Mouse (Mus musculus): ENCODE measurements around the gene Nyx. TPM values are rescaled to one million over a fixed set of nuclear protein-coding genes. Genes with fewer than 3 reads are reported as not detected.
A peak's percentile ranks its signal among the peaks of the same experiment; 100 is the strongest.
"Not testable (repeated sequence)": the region's sequence is repeated elsewhere in the genome, so short reads cannot be mapped to it uniquely, and the experiment has no call there.

Nyx gene
- 0.06 and 0.10 TPM in 2 replicates for polyA plus RNA-seq (2015; fragmentation: Nextera tagmentation; extraction: Ambion mirVana)

- Histone ChIP-seq H3K9me3 (no peaks in the 10 kb centered on the region), H3K4me1 (no peaks in the 10 kb centered on the region), H3K4me3 (no peak within 1 kb of the TSS), H3K27me3 (peaks cover 19% of the 10 kb centered on the region), H3K27ac (no peak within 1 kb of the TSS), H3K9ac (no peak within 1 kb of the TSS), H3K4me2 (replicated peaks) (no peak within 1 kb of the TSS), H3K36me3 (no peaks in the 10 kb centered on the region)
- ATAC-seq (ENCODE audit: low FRiP score, low read depth) = no peak
- WGBS = 89% methylated on average over 3 of the region's 3 CpGs
Measured at GRCm38 (mm10) chrX:13465810-13466209, at the start of gene Nyx. Gene Nyx, plus strand, starts transcription at chrX:13466110.

DNA sequence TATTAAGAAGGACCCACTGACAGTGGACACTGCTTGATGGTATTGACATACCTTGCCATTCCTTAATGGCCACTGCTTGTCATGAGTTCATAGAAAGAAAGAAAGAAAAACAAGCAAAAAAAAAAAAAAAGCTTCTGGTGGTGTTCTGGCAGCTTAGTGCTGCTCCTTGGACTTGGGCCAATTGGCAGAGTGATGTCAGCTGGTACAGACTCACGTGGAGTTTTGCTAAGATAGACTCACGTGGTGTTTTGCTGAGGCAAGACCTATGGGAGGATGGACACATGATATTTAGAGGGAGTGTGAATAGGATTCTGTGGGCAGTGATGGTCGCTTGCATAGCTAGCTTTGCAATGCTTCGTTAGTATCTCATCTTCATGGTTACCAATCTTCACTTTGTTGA is 43.9 kb upstream of the Nyx start:
- H3K4me3 ChIP-seq = no peak overlapping the region
- H3K4me2 ChIP-seq (replicated peaks) = no peak overlapping the region
- H3K36me3 ChIP-seq = no peaks in the 10 kb centered on the region
- peaks cover 23% of the 10 kb centered on the region for H3K27me3 ChIP-seq
- 0 out of 2 replicates have a peak, but pooled peaks cover 3% of the 10 kb centered on the region for H3K9me3 ChIP-seq
- ATAC-seq (ENCODE audit: low FRiP score, low read depth) = no peak
- H3K9ac ChIP-seq = no peak overlapping the region
- WGBS = 53% methylated on average over 4 of the region's 4 CpGs
- no peak overlapping the region for H3K27ac ChIP-seq
- H3K4me1 ChIP-seq = no peaks in the 10 kb centered on the region

DNA sequence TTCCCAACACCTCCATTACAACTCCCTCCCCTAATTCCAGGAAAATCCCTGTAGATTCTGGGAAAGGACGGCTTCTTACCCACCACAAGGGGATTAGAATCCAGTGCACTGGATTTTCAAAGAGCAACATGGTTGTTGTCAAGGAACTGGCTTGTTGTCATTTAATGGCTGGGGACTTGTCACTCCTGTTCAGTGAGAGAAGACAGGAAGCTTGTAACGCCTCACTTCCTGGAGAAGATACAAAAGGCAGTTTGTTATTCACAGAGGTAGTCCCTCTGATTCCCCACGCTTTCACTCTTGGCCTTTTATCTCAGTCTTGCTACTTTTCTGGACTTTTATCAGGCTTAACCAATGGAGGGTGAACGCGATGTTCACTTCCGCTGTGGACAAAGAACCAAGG is 34.5 kb upstream of the Nyx start:
- no peak overlapping the region for H3K4me3 ChIP-seq
- no peaks in the 10 kb centered on the region for H3K9me3 ChIP-seq
- H3K4me2 ChIP-seq (replicated peaks) = no peak overlapping the region
- peaks cover 14% of the 10 kb centered on the region for H3K27me3 ChIP-seq
- H3K36me3 ChIP-seq = no peaks in the 10 kb centered on the region
- H3K27ac ChIP-seq = no peak overlapping the region
- H3K9ac ChIP-seq = no peak overlapping the region
- WGBS = 70% methylated on average over 6 of the region's 6 CpGs
- no peaks in the 10 kb centered on the region for H3K4me1 ChIP-seq
- ATAC-seq (ENCODE audit: low FRiP score, low read depth) = no peak

DNA sequence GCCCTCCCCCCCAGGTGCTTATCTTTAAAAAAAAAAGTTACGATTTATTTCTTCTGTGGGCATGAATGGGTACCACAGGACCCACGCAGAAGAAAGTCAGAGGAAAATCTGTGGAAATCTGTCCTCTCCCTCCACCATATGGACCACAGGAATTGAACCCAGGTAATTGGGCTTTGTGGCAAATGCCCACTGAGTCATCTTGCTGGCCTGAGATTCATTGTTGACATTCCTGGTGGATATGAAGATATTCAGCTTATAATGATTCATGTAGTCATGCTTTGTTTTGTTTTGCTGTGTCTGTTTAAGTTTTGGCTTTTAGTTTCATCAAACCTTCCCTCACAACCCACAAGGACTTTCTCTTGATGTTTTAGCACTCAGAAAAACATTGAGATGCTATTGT is 29.9 kb upstream of the Nyx start:
- 90% methylated on average over 2 of the region's 2 CpGs for WGBS

GRCm38 (mm10) chrX:13456544-13456943 is 9.4 kb upstream of the Nyx start:
- H3K4me3 ChIP-seq; ATAC-seq (ENCODE audit: low FRiP score, low read depth); H3K9me3 ChIP-seq; H3K4me2 ChIP-seq (replicated peaks); H3K36me3 ChIP-seq; H3K9ac ChIP-seq; H3K4me1 ChIP-seq; H3K27ac ChIP-seq: not testable (repeated sequence)
- 87% methylated on average over 9 of the region's 9 CpGs for WGBS
- H3K27me3 ChIP-seq = peaks cover 22% of the 10 kb centered on the region

More for the DNA sequence above, 29.9 kb upstream of the Nyx start:
- not testable (repeated sequence) for ATAC-seq (ENCODE audit: low FRiP score, low read depth); H3K9me3 ChIP-seq; H3K4me1 ChIP-seq; H3K4me2 ChIP-seq (replicated peaks); H3K27ac ChIP-seq; H3K4me3 ChIP-seq; H3K9ac ChIP-seq; H3K36me3 ChIP-seq
- peaks cover 29% of the 10 kb centered on the region for H3K27me3 ChIP-seq

- Histone ChIP-seq H3K4me3 (no peak overlapping the region), H3K4me2 (replicated peaks) (no peak overlapping the region), H3K4me1 (no peaks in the 10 kb centered on the region), H3K9me3 (no peaks in the 10 kb centered on the region), H3K36me3 (no peaks in the 10 kb centered on the region), H3K9ac (no peak overlapping the region), H3K27me3 (peaks cover 26% of the 10 kb centered on the region), H3K27ac (no peak overlapping the region)
- ATAC-seq (ENCODE audit: low FRiP score, low read depth) = no peak
- 75% methylated on average over 1 of the region's 1 CpGs for WGBS
Measured at GRCm38 (mm10) chrX:13458766-13459165, 7.1 kb upstream of the Nyx start.

DNA sequence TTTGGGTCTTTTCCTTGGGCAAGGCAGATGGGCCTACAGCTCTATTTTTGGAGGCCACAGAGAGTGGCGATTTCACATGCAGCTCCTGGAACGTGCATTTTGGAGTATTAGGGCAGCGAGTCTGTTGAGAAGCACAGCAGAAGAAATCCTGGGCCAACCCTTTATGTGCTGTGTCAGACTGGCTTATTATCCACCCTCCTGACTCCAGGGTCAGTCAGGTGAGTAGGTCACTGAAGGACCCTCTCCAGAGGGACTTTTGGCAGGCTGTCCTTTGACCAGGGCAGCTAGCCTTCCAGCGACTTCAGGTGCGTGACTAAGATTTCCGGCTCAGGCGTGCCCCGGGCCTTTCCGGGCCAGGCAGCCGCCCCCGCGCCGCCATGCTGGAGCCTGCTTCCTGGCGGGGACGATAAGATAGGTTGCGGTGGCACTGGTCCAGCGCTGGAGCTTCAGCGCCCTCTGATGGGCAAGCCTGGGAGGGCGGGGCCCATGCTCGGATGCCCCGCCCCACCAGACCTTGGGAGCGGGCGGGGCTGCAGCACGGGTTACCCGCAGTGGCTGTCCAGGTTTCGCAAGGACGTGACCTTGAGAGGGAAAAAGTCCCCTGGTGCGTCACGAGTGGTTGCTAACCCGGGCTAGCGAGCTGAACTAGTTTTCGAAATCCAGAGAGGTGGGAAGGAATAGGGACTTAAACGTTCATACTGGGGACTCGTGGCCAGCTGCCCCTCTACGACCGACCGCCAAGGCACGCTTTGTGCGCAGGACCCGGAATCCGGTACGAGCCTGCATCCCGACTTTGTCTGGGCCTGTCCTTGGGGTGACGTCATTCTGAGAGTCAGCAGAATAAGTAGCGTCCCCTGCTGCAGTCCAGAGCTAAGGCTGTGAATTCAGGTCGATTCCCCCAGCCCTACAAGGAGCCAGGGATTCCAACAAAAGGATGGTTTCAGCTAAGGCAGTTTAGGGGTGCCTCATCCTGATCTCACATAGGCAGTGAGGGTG is 4.3 kb upstream of the Nyx start:
- Histone ChIP-seq H3K27me3 (peaks cover 22% of the 10 kb centered on the region), H3K4me3 (peak overlapping the region; percentile 43), H3K4me2 (replicated peaks) (peak overlapping the region; percentile 59), H3K4me1 (no peaks in the 10 kb centered on the region), H3K36me3 (no peaks in the 10 kb centered on the region), H3K9me3 (no peaks in the 10 kb centered on the region), H3K9ac (peak overlapping the region; percentile 57), H3K27ac (peak overlapping the region; percentile 33; the same call in 1 of the 2 replicates)
- peak; percentile 93 for ATAC-seq (ENCODE audit: low FRiP score, low read depth)
- WGBS = 16% methylated on average over 46 of the region's 46 CpGs

DNA sequence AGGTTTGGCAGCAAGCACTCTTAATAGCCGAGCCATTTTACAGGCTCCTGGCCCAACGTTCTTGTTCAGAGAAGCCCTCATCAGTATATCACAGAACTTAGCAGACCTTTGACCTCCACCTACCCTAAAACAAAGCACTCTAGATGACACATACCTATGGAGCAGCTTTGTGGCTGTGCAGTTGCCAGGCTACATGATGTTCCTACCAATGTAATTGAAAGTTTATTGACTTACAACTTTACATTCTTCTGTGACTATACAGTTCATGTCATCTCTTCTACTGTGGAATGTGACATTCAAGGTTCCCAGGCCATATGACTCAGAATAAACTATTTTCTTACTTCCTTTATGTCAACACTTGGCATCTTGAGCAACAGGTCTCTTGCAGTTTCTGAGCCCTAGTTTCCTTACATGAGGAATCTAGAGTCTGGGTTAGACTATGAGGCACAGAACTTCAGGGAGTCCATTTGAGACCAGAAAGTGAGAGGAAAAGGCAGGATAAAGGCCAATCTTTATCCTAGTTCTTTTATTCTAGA is 2.9 kb upstream of the Nyx start:
- ATAC-seq (ENCODE audit: low FRiP score, low read depth) = no peak
- no peaks in the 10 kb centered on the region for H3K36me3 ChIP-seq
- H3K9ac ChIP-seq = no peak overlapping the region
- no peak overlapping the region for H3K4me3 ChIP-seq
- H3K4me1 ChIP-seq = no peaks in the 10 kb centered on the region
- H3K27ac ChIP-seq = no peak overlapping the region
- H3K9me3 ChIP-seq = no peaks in the 10 kb centered on the region
- no peak overlapping the region for H3K4me2 ChIP-seq (replicated peaks)
- WGBS = 81% methylated on average over 2 of the region's 2 CpGs
- H3K27me3 ChIP-seq = peaks cover 28% of the 10 kb centered on the region

GRCm38 (mm10) chrX:13466681-13467080 is 771 bp downstream of the Nyx start:
- ATAC-seq (ENCODE audit: low FRiP score, low read depth) = no peak
- H3K4me2 ChIP-seq (replicated peaks) = no peak overlapping the region
- no peaks in the 10 kb centered on the region for H3K4me1 ChIP-seq
- H3K9ac ChIP-seq = no peak overlapping the region
- no peaks in the 10 kb centered on the region for H3K9me3 ChIP-seq
- H3K27ac ChIP-seq = no peak overlapping the region
- H3K4me3 ChIP-seq = no peak overlapping the region
- 91% methylated on average over 2 of the region's 2 CpGs for WGBS
- H3K36me3 ChIP-seq = no peaks in the 10 kb centered on the region
- peaks cover 13% of the 10 kb centered on the region; the same call in 1 of the 2 replicates for H3K27me3 ChIP-seq

GRCm38 (mm10) chrX:13467121-13467571 is 1.2 kb downstream of the Nyx start:
- 64% methylated on average over 6 of the region's 6 CpGs for WGBS
- no peaks in the 10 kb centered on the region for H3K4me1 ChIP-seq
- 0 out of 2 replicates have a peak, but pooled peaks cover 10% of the 10 kb centered on the region for H3K27me3 ChIP-seq
- no peaks in the 10 kb centered on the region for H3K9me3 ChIP-seq
- no peaks in the 10 kb centered on the region for H3K36me3 ChIP-seq
- ATAC-seq (ENCODE audit: low FRiP score, low read depth) = no peak
- no peak overlapping the region for H3K27ac ChIP-seq
- H3K4me3 ChIP-seq = no peak overlapping the region
- no peak overlapping the region for H3K9ac ChIP-seq
- no peak overlapping the region for H3K4me2 ChIP-seq (replicated peaks)

DNA sequence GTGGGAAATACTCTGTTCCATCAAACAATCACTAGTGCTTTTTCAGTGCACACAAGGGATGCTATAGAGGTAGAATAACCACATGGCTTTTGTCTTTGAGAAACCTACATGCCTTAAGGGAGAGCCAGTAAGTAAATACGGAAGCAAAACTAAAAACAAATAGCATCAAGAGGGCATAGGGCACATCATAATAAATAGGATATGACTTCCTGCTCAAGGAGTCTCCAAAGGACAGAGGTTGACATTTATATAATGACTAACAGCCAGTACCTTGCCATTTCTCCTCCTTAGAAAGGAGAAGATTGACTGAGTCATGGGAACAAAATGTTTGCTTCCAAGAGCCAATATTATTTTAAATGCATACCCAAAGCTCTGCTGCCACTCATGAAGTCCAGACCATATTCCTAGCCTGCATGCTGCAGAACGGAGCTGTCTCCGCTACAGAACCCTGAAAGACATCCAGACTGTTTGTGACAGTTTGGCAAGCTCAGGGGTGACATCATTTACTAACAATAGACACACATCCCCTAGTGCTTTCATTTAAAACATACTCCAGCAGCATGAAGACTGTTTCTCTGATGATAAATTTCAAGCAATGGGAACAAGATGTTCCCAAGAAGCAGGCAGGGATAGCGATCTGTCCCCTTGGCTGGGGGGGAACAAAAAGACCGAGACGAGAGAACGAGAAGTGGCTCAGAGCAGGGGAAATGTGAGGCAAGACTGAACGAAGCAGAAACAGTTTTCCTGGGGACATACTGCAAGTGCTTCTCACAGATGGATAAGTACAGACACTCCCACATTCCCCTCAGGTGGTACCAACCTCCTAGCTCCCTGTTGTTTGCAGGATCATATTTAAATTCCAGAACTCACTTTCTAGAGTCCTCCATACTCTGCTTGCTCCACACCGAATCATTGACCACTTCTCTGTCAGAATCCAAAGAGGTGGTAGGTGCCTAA is 3.5 kb downstream of the Nyx start:
- 65% methylated on average over 9 of the region's 9 CpGs for WGBS
- Histone ChIP-seq H3K27me3 (0 out of 2 replicates have a peak, but pooled peaks cover 10% of the 10 kb centered on the region), H3K4me1 (no peaks in the 10 kb centered on the region), H3K9ac (no peak overlapping the region), H3K9me3 (no peaks in the 10 kb centered on the region), H3K4me3 (no peak overlapping the region), H3K4me2 (replicated peaks) (no peak overlapping the region), H3K27ac (no peak overlapping the region), H3K36me3 (no peaks in the 10 kb centered on the region)
- ATAC-seq (ENCODE audit: low FRiP score, low read depth) = no peak

Measured in limb, embryonic 13.5 days (tissue).